Mouse (Mus musculus) heart, adult 9 months (tissue): ENCODE measurements around the gene Kif1b.
A peak's percentile ranks its signal among the peaks of the same experiment; 100 is the strongest.

ENCODE experiments used
- DNase-seq, 2 experiments: peaks; one replicate each; pipeline ENCODE4 v3.0.0; 2022; ENCODE audit warnings: low spot score in 2 of 2

The Kif1b gene

DNA sequence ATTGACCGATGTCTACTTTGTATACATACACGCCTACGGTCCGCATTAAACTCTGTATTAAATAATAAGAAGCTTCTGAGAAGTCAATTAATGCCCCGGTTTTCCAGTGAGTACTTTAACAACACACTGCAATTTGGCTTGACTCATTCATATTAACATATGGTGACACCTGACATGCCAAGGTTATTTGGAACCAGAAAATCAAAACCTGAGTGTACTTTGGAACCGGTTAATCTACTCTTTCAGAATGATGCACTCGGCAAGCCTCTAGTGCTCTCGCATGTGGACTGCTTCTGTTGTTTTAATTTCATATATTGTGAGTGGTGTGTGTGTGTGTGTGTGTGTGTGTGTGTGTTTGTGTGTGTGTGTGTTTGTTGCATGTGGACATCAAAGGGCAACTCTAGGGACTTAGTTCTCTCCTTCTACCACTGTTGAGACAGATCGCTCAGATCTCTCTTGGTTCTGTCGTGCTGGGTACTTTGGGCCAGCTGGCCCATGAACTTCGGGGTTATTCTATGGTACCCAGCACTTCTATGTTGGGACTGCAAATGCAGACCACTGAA lies 6.9 kb upstream of the Kif1b start:
- no peak for DNase-seq

DNA sequence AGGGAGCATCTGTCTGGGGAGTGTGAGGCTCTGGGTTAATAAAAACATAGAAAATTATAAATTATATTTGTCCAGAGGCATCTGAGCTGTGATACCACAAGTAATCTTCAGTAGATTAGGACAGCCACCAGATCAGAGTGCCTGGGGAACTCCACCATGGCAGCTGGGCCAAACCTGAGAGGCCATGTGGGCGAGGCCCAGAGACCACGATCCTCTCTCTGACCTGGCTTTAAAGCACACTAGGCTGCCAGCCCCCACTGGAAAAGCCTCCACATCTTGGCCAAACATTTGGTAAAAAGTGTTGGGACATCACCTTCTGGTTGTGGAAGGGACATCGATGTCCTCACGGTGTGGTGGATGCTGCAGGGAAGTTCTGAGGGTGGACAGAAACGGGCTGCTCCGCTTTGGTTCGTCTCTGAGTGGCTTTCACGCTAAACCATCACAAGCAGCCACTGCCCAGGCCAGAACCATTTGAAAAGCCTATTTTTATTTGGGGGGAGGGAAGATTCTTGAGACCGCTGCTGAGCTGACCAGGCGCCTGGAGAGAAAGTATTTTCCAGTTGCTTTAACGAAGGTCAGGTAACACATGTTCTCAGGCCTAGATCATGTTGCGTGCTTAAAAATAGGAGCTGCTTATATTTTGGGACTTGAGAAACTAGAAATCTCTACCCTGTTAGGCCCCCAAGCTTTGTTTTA lies 6.2 kb upstream of the Kif1b start:
- no peak for DNase-seq

DNA sequence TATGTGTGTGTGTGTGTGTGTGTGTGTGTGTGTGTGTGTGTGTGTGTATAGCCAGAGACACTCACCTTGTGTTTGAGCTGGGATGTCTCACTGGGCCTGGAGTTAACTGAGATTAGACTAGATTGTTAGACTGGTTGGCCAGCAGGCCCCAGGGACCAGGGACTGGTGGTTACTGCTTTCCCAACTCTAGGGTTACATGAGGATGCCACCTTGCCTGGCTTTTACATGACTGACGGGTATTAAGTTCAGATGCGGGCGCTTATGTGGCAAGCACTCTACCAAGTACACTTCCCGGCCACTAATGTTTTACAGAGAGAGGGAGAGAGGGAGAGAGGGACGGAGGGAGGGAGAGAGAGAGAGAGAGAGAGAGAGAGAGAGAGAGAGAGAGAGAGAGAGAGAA lies 4.5 kb upstream of the Kif1b start:
- no peak for DNase-seq

- no peak for DNase-seq
Measured at GRCm38 (mm10) chr4:149308491-149308820, 963 bp upstream of the Kif1b start.

DNA sequence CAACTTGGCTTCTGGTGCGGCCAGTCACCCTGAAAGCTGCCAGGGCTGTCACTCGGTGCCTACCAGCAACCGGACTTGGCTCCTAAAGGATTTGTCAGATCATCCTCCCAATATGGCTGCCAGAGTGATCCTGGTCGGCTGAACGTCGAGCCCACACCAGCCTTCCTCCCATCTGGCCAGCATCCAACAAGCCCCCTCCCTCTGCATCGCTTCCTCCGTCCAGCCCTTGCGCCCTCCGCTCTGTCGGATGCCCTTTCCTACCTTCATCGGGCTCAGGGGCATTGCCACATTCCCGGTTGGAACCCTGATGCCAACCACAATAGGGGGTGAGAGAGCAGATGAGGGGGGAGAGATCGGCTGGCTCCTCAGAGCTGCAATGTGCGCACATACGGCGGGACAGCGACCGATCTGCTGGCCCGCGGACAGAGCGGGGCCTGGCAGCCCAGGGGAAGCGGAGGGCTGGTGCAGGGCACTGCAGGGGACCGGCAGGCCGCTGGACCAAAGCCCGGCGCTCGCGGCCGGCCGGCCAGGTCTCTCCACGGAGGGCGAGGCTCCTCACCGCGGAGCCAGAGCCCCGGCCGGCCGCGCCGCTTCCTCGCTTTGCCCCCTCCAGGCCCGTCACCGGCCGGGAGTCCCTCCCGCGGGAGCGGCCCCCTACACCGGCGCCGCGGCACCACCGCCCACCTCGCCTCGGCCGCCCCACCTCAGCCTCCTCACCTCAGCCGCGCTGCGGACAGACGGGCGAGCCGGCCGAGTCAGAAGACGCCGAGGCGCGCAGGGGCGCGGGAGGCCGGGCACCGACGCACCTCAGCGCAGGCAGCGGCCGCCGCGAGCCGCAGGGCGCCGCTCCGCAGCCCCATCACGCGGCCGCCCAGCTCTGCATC lies 539 bp downstream of the Kif1b start:
- DNase-seq, result peak; percentile 82 to 83

GRCm38 (mm10) chr4:149305761-149306711 lies 1.5 kb downstream of the Kif1b start:
- no peak for DNase-seq

DNA sequence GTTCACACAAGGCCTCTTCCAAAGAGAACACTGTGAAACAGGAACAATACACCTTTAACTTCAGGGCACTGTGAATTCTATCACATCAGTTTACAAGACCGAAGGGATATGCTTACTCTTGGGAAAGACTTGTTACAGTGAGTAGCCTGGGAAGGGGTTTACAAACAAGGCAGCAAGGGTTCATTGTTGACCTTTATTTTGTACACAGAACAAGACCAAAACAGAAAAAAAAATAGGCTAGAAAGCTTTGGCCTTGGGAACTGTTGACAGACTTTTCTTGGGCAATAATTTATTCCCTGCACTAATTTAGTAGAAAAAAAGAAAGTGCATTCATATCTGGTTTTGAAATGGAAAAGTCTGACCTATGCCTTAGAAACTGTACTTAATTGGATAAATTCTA lies 3.0 kb downstream of the Kif1b start:
- DNase-seq, result no peak

DNA sequence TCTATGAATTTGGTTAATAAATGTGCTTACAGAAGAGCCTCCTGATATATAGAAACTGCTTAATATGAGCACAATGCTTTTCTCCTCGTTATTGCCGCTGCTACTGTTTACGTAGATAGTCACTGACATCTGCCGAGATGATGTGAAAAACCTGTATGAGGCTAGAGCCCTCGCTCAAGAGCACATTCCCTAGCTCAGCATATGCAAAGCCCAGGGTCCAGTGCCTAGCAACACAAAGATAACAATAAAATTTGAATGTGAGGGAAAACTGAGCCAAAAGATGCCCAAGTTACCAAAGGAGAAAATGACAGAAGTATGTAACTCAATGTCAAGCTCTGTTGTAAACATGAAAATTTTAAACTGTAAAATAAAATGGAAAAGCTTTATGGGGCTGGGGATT lies 4.0 kb downstream of the Kif1b start:
- DNase-seq, result no peak

DNA sequence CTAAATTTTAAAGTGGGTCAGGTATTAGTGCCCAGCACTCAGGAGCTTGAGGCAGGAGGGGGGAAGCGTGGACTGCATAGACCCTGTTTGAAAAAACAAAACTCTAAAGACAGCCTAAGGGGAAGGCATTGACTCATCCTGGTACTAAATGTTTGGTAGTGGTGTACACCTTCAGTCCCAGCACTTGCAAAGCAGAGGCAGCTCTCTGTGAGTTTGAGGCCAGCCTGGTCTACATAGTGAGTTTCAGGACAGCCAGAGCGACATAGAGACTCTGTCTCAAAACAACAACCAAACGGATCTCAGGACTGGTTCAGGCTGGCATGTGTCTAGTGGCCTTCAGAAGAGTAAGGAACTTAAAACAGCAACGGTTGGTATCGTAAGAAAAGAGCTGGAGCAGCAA lies 4.7 kb downstream of the Kif1b start:
- no peak for DNase-seq

GRCm38 (mm10) chr4:149302136-149302535 lies 5.4 kb downstream of the Kif1b start:
- no peak for DNase-seq

DNA sequence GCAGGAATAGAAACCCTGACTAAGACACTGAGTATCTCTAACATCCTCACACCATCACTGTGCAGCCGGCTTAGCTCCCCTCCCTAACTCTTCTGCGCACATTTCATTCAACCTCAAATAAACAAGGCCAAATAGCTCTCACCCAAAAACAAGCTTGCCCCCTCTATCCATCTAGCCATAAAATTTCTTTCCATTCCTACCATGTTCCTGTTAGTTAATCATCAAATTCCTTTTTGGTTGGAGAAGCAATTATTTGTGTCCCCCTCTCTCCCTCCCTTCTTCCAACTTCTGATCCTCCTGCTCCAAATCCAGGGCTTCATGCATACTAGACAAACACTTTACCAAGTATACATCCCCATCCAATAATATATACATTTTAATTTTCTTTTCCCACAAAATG lies 11.0 kb downstream of the Kif1b start:
- no peak for DNase-seq

- DNase-seq, result no peak
Measured at GRCm38 (mm10) chr4:149292984-149293383, 14.5 kb downstream of the Kif1b start.

DNA sequence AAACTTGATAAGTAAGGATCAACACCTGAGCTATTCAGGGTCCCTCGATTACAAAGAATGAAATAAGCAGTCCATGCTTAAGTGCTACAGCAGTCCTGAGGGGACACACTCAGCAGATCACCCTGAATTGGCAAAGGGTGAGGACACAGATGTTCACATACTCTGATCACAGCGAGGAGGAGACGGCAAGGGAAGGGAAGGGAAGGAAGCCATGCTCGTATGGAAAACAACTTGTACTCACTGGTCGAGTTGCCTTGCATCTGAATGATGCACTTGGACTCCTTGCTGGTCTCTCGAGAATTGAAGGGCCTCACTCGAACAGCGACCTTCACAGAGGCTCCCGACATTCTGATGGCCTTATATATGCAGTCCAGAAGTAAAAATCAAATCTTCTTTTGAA lies 16.4 kb downstream of the Kif1b start:
- DNase-seq, result peak in 1 of 2 experiments; percentile 30

DNA sequence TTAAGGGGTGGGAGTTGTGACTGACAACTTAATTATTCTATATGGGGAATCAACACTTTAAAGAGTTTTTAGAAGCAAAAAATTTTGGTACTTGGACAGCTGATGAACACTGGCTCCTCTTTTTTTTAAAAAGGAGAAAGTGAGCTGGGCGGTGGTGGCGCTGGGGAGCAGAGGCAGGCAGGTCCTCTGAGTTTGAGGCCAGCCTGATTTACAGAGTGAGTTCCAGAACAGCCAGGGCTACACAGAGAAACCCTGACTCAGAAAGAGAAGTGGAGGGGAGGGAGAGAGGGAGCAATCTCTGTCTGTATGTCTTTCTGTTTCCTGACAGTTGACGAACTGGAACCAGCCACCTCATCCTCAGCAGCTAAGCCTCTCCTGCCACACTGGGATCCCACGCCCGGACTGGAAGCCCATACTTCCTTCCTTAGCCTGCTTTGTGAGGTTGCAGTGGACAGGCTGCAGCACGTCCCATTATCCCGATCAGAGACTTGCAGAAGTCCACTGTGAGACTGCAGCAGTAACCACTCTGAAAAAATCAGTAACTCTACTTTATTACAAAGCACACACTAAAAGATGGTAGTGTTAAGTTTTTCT lies 17.2 kb downstream of the Kif1b start:
- DNase-seq, result peak in 1 of 2 experiments; percentile 18

DNA sequence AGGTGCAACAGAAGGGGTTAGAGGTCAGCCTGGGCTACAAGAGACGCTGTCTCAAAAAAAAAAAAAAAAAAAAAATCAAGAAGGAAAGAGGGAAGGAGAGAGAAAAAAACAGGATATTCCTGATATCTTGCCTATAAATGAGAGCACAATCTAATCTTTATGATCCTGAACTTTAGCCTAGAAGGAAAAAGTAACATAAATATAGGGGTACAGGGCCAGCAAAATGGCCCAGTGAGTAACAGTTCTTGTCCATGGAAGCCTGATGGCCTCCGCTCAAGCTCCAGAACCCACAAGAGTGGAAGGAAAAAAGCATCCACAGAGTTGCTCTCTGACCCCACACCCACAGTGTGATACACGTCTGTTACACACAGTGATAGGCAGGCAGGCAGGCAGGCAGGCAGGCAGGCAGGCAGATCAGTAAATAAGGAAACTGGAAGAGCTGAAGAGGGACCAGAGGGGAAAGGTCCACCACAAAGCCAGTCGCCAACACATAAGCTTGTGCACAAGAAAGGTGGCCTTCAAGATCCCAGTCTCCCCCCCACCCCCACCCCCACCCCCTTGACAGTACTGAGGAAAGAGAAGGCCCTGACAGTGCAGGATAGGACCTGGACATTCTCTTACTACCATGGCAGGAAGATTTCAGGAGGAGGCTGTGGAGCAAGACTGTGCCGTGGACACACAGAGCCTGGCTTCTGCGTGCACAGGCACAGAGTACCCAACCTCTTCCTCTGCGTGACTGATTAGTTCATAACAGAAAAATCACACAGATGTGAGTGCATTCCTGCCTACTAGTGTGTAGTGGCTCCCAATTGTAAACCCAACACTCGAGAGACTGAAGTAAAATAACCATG lies 21.0 kb downstream of the Kif1b start:
- no peak for DNase-seq

DNA sequence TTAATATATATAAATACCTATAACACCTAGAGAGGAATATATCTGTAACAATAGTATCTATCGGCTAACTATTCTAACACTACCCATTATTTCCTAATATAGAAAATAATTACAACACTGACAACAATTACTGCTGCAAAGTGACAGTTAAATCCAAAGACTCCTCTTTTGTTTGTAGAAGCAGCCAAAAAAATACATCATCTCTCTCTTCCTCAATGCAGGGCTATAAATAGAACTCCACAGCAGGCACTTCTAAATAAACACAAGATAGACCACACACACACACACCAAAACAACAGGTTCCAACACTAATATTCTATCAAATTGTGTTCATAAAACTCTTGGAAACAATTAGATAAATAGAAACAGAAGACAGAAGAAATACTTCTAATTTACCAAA lies 21.8 kb downstream of the Kif1b start:
- no peak for DNase-seq

DNA sequence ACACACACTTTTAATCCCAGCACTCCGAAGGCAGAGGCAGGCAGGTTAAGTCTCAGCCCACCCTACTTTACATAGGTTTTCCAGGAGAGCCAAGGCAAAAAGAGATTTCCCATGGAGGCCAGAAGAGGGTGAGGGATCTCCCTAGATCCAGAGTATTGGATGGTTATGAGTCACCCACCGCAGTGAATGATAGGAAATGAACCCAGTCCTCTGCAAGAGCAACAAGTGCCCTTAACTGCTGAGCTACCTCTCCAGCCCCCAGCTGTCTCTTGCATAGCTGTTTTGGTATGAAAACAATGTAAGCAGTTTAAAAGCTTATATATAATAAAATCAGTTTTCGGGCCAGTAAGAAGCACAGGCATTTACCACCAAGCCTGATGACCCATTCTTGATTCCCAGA lies 24.5 kb downstream of the Kif1b start:
- no peak for DNase-seq

DNA sequence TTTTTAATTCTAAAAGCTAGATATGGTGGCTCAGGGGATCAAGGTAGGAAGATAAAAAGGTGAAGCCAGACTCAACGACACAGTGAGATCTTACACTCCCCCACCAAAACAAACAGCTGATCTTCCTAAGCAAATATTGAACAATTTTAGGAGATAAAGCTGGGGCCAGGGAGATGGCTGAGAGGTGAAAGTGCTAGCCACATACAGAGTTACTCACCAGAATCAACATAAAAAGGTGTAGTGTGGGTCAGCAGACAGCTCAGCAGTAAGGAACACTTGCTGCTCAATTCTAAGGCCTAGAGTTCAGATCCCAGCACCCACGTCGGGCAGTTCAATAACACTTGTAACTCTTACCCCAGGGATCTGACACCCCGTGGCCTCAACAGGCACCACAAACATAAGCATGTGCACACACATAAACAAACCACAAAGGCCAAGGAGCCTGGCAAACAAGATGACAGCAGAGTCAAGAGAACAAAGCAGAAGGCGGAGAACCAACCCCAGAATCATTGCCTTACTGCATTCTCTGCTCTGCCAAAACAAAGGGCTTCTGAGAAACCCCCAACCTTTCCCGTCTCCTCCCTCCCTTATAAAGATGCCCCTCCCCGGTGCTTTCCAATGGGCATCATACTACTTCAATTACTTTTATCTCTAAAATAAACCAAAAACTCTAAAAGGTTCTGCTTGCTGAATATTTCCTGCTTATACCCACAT lies 25.3 kb downstream of the Kif1b start:
- DNase-seq, result no peak

DNA sequence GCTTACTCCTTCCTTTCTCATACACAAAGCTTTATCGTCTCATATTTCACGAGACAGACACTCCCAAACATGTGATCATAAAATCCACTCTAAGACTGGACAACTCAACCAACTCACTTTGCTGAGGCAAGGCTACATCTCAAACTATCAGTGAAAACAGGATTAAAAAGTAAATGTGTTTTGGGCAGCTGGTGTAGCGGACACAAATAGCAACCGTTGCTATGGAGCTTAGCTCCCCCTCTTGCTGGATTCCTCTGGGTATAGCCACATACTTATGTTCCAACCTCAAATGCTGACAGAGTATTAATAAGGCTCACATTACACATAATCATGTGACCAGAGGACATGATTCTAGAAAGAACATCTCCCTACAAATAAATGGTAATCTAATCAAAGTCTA lies 29.9 kb downstream of the Kif1b start:
- peak; percentile 52 to 60 for DNase-seq

GRCm38 (mm10) chr4:149273128-149273527 lies 34.4 kb downstream of the Kif1b start:
- no peak for DNase-seq
